Mouse (Mus musculus) testis, adult 2 months (tissue): Measurements from ENCODE around the gene Glrx3.

Experiments used
- CTCF ChIP-seq: fragments of 200-500 bp; IDR thresholded peaks from 2 replicates; pipeline ENCODE4 v1.5.1; 2012; ENCODE audit warnings: low read depth, mild to moderate bottlenecking, inconsistent platforms, low read length, moderate library complexity; ENCODE audit not compliant: control insufficient read depth, insufficient read depth, insufficient replicate concordance
- POLR2A ChIP-seq: fragments of 200-500 bp; IDR thresholded peaks from 2 replicates; pipeline ENCODE4 v1.6.1; 2012; ENCODE audit warnings: low read depth, mild to moderate bottlenecking, inconsistent platforms, low read length, moderate library complexity; ENCODE audit not compliant: control insufficient read depth

DNA sequence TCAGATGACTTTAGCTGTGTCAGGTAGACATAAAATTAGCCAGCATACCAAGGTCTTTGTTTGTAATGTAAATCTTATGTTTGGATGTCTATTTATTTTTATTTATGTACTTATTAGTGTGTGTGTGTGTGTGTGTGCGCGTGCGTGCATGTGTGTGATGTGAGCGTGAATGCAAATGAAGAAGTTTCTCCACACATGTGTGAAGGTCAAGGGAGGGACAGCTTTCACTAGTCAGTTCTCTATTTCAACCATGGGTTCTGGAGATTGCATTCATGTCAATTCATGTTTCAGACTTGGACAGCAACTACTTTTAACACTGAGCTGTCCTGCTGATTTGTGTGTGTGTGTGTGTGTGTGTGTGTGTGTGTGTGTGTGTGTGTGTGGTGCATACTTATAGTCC, 16.2 kb upstream of the Glrx3 start:
- no peak for TF ChIP-seq CTCF
- no peak for TF ChIP-seq POLR2A
